Mouse (Mus musculus) telencephalon, adult 2 months (tissue): ENCODE measurements around the gene Hcn3.

Experiments
- DNase-seq: peaks from one replicate; pipeline ENCODE4 v3.0.0-alpha.2; 2011; ENCODE audit warnings: low read depth, low spot score

Hcn3 gene

GRCm38 (mm10) chr3:89100811-89101210, 59.2 kb downstream of the Hcn3 start, which contains the start of gene Gm43738:
Gm43738 (minus strand) TSS chr3:89101099.
- no peak for DNase-seq
